Mouse (Mus musculus): ENCODE measurements around the gene Gpr18. TPM values are rescaled to one million over a fixed set of nuclear protein-coding genes. Genes with fewer than 3 reads are reported as not detected.

The Gpr18 gene
- 2.4 and 2.5 TPM in 2 replicates for polyA plus RNA-seq (2012; rRNA removed)

GRCm38 (mm10) chr14:121915621-121916020, at the start of gene Gpr18:
TSS of gene Gpr18 (minus strand) at chr14:121915781.

DNA sequence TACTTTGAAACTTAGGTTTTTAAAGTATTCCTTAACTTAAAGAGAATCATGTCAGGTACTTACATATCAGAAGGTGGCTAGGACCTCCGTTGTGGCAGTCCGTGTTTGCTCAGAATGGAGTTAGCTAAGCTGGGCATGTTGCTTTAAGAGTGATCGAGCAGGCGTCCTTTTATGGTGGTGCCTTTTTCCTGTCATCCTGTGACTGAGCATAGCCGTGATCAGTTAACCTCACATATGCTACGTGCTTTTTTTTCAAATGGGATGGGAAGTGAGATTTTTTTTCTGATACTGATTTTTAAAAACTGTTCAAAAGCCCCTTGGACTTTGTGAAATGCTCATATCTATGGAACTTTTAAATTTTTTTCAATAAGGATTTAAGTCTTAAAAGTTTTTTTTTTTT, 49.4 kb upstream of the Gpr18 start, which contains the start of gene Gpr183:
Gene Gpr183, minus strand, starts transcription at position 206 of the 400 bp plus-strand sequence.

GRCm38 (mm10) chr14:121878176-121878858, 37.3 kb downstream of the Gpr18 start, which contains the start of gene Ubac2:
TSS of gene Ubac2 (plus strand) at chr14:121878620.

Other genes with a start within 250 kb of the Gpr18 start
- 14.1 and 15.9 TPM in 2 replicates for gene Dock9, start 117.9 kb downstream of the Gpr18 start, polyA plus RNA-seq (2012; rRNA removed)
- gene Ubac2, start 37.2 kb downstream of the Gpr18 start, polyA plus RNA-seq (2012; rRNA removed), result 45.7 and 49.1 TPM in 2 replicates
- gene Gpr183, start 49.4 kb upstream of the Gpr18 start, polyA plus RNA-seq (2012; rRNA removed), result 1.7 and 1.9 TPM in 2 replicates
- gene Timm8a2, start 118.9 kb upstream of the Gpr18 start, polyA plus RNA-seq (2012; rRNA removed), result not detected in 2 replicates
- 721 and 936 TPM in 2 replicates for gene Tm9sf2, start 191.3 kb upstream of the Gpr18 start, polyA plus RNA-seq (2012; rRNA removed)